Mouse (Mus musculus) hematopoietic multipotent progenitor cell, adult 10-12 weeks (in vitro differentiated cells): ENCODE data around the gene Gm14419. TPM values are rescaled to one million over a fixed set of nuclear protein-coding genes. Genes with fewer than 3 reads are reported as not detected.

Source experiments
- polyA plus RNA-seq: library from polyadenylated mRNA; stranded (reverse); fragments of >175 nt; gene quantifications from 2 replicates; pipeline ENCODE4 v1.2.3, GENCODE M21; 2012; ENCODE audit warnings: low replicate concordance

Gm14419 gene
- not detected in 2 replicates for polyA plus RNA-seq

GRCm38 (mm10) chr2:177000656-177001055 lies at the start of gene Gm14419:
TSS of gene Gm14419 (plus strand) at chr2:177000956.

Other genes starting within 250 kb of the Gm14419 start
- 0.15 TPM in 1 of 2 replicates, not detected in the other for gene Gm14295, start 202.3 kb upstream of the Gm14419 start, polyA plus RNA-seq
- not detected in 2 replicates for gene Gm14408, start 169.8 kb upstream of the Gm14419 start, polyA plus RNA-seq
- 0.15 and 0.22 TPM in 2 replicates for gene Gm14296, start 73.1 kb upstream of the Gm14419 start, polyA plus RNA-seq
- gene Gm14401, start 73.4 kb downstream of the Gm14419 start, polyA plus RNA-seq = not detected in 2 replicates
- 0.36 and 1.8 TPM in 2 replicates for gene Gm14410, start 205.5 kb downstream of the Gm14419 start, polyA plus RNA-seq